ENCODE assay signal across 8 mouse cellular contexts in the genomic region with DNA sequence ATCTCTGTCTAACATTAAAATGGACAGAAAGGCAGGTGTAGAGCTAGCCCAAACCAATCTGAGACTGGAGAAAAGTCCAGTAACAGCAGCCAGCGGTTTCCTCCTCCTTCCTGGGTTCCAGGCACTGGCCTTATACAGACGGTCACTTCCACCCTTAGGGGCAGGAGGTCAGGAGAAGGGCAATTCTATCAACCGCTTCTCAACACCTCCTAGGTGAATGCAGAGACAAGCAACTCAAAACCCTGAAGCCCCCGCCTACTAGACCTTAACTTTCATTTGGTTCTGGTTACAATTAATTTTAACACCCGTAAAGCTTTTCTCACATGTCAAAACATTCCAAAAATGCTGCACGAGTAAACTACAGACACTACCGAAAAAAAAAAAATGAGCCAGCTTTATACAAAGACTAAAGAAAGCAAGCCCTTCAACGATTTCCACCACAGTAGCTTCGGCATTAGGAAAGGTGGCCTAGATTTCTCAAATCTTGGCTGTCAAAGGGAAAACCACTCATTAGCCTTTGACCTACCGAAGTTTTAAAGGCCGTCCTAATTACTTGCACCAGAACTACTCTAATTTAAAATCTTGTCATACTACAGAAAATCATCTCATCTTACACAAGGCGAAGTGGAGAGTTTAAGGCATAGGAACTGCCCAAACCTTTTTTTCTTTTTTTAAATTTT. TPM values are rescaled to one million over a fixed set of nuclear protein-coding genes. Genes with fewer than 3 reads are reported as not detected.
DNase-seq lines count a peak whose midpoint lies in the region; ATAC-seq lines count a peak whose summit lies in the region.

No protein-coding gene starts in this region.

- H3K27me3 ChIP-seq in kidney, embryonic 16.5 days (ENCODE audit: insufficient read depth, low read length): no peaks in the 10 kb centered on the region
- no peaks in the 10 kb centered on the region for H3K27me3 ChIP-seq in intestine, embryonic 14.5 days (replicated peaks; ENCODE audit: control insufficient read depth, insufficient read depth, low read length)
- no peaks in the 10 kb centered on the region for H3K27me3 ChIP-seq in neural tube, embryonic 13.5 days

- peaks cover 28% of the 10 kb centered on the region for H3K4me1 ChIP-seq in kidney, embryonic 16.5 days (ENCODE audit: insufficient read depth, low read length)
- H3K4me1 ChIP-seq in intestine, embryonic 14.5 days (replicated peaks; ENCODE audit: control insufficient read depth, insufficient read depth, low read length): peaks cover 28% of the 10 kb centered on the region
- peaks cover 50% of the 10 kb centered on the region for H3K4me1 ChIP-seq in neural tube, embryonic 13.5 days (replicated peaks)

- H3K9me3 ChIP-seq in kidney, embryonic 16.5 days (ENCODE audit: low read length): no peaks in the 10 kb centered on the region
- H3K9me3 ChIP-seq in intestine, embryonic 14.5 days (ENCODE audit: control insufficient read depth, low read length): no peaks in the 10 kb centered on the region
- H3K9me3 ChIP-seq in neural tube, embryonic 13.5 days: no peaks in the 10 kb centered on the region

- H3K36me3 ChIP-seq in kidney, embryonic 16.5 days (ENCODE audit: insufficient read depth, low read length): no peaks in the 10 kb centered on the region
- no peaks in the 10 kb centered on the region; the same call in 1 of the 2 replicates for H3K36me3 ChIP-seq in intestine, embryonic 14.5 days (ENCODE audit: control insufficient read depth, insufficient read depth, low read length)
- H3K36me3 ChIP-seq in neural tube, embryonic 13.5 days: no peaks in the 10 kb centered on the region

- peak overlapping the region; percentile 93 for H3K9ac ChIP-seq in kidney, embryonic 16.5 days (replicated peaks; ENCODE audit: low read length)
- H3K9ac ChIP-seq in intestine, embryonic 14.5 days (ENCODE audit: low read length): peak overlapping the region; percentile 94
- H3K9ac ChIP-seq in neural tube, embryonic 13.5 days: peak overlapping the region; percentile 92

- no peak for DNase-seq in kidney, adult 8-10 months
- DNase-seq in embryo, embryonic 10.5 days (ENCODE audit: low spot score): peak; percentile 43
- DNase-seq in intestine, embryonic 14.5 days (ENCODE audit: low spot score): no peak
- DNase-seq in spleen, adult 12 weeks (ENCODE audit: low spot score): no peak
- no peak for DNase-seq in adrenal gland, adult 8-10 months
- no peak for DNase-seq in layer of hippocampus, postnatal 36 days

- H3K4me2 ChIP-seq in kidney, embryonic 16.5 days (replicated peaks; ENCODE audit: low read depth, low read length): peak overlapping the region; percentile 89
- peak overlapping the region; percentile 73 for H3K4me2 ChIP-seq in intestine, embryonic 14.5 days (ENCODE audit: low read length)
- H3K4me2 ChIP-seq in neural tube, embryonic 13.5 days: peak overlapping the region; percentile 97

- WGBS in kidney, embryonic 16.5 days: under 1% methylated on average over 12 of the region's 12 CpGs
- WGBS in intestine, embryonic 14.5 days: under 1% methylated on average over 12 of the region's 12 CpGs
- 1% methylated on average over 12 of the region's 12 CpGs for WGBS in neural tube, embryonic 13.5 days

- ATAC-seq in kidney, embryonic 16.5 days (ENCODE audit: low FRiP score, low TSS enrichment): no peak
- ATAC-seq in intestine, embryonic 14.5 days (replicated peaks; ENCODE audit: low FRiP score, low TSS enrichment, low read depth): no peak
- no peak for ATAC-seq in neural tube, embryonic 13.5 days (ENCODE audit: low read depth)

- H3K27ac ChIP-seq in kidney, embryonic 16.5 days (ENCODE audit: low read length): peak overlapping the region; percentile 98
- H3K27ac ChIP-seq in intestine, embryonic 14.5 days (ENCODE audit: low read depth): peak overlapping the region; percentile 96
- H3K27ac ChIP-seq in neural tube, embryonic 13.5 days (replicated peaks): peak overlapping the region; percentile 99

- H3K4me3 ChIP-seq in kidney, embryonic 16.5 days (ENCODE audit: low read length): peak overlapping the region; percentile 82
- H3K4me3 ChIP-seq in intestine, embryonic 14.5 days (ENCODE audit: low read depth, low read length): peak overlapping the region; percentile 88
- peak overlapping the region; percentile 80 for H3K4me3 ChIP-seq in neural tube, embryonic 13.5 days

RNA-seq across cellular contexts. Expression of gene Fam168b, which starts 1.0 kb away (rescaled TPM):
- 69.1 and 83.2 TPM in 2 replicates for polyA plus RNA-seq in kidney, embryonic 16.5 days (2015; fragmentation: Nextera tagmentation; extraction: Ambion mirVana)
- polyA plus RNA-seq in intestine, embryonic 14.5 days (2014; fragmentation: Nextera tagmentation; extraction: Ambion mirVana): 68.0 and 68.6 TPM in 2 replicates
- 127 and 131 TPM in 2 replicates for polyA plus RNA-seq in neural tube, embryonic 13.5 days (2015; fragmentation: Nextera tagmentation; extraction: Ambion mirVana)
- 100 to 1,000 TPM; 117 to 144 (median 125) TPM for total RNA-seq in adrenal gland, adult 8-10 months (2022)
- total RNA-seq in layer of hippocampus, postnatal 36 days (2021): 100 to 1,000 TPM; 226 to 227 TPM

RNA-seq across cellular contexts. Expression of gene Plekhb2, which starts 7.9 kb away (rescaled TPM):
- 53.2 and 58.0 TPM in 2 replicates for polyA plus RNA-seq in kidney, embryonic 16.5 days (2015; fragmentation: Nextera tagmentation; extraction: Ambion mirVana)
- 47.5 and 56.1 TPM in 2 replicates for polyA plus RNA-seq in intestine, embryonic 14.5 days (2014; fragmentation: Nextera tagmentation; extraction: Ambion mirVana)
- 74.2 and 86.4 TPM in 2 replicates for polyA plus RNA-seq in neural tube, embryonic 13.5 days (2015; fragmentation: Nextera tagmentation; extraction: Ambion mirVana)
- 100 to 1,000 TPM; 196 to 281 (median 226) TPM for total RNA-seq in adrenal gland, adult 8-10 months (2022)
- total RNA-seq in layer of hippocampus, postnatal 36 days (2021): 100 to 1,000 TPM; 197 to 199 TPM
